Mouse (Mus musculus) intestine, embryonic 14.5 days (tissue): Measurements from ENCODE around the gene Tex22. TPM values are rescaled to one million over a fixed set of nuclear protein-coding genes. Genes with fewer than 3 reads are reported as not detected.
A peak's percentile ranks its signal among the peaks of the same experiment; 100 is the strongest.

Experiments used
- ATAC-seq: fragments of 200-750 bp; cut with Nextera tagmentation; replicated peaks from 2 replicates; pipeline ENCODE4 v1.8.0; 2017; ENCODE audit warnings: low read depth, moderate number of reproducible peaks, moderate TSS enrichment, moderate library complexity; ENCODE audit not compliant: low FRiP score, low TSS enrichment
- DNase-seq: peaks from one replicate; pipeline ENCODE4 v3.0.0-alpha.2; 2018; ENCODE audit warnings: low spot score
- H3K27ac ChIP-seq: fragments of 300-500 bp; sonication (generic); 2 replicates; pipeline ENCODE4 v1.5.1; 2014; ENCODE audit warnings: low read depth, mild to moderate bottlenecking, control low read depth
- H3K27me3 ChIP-seq: fragments of 300-500 bp; sonication (generic); replicated peaks from 2 replicates; pipeline ENCODE4 v1.6.1; 2014; ENCODE audit warnings: low read length, control low read depth; ENCODE audit not compliant: control insufficient read depth, insufficient read depth
- H3K36me3 ChIP-seq: fragments of 300-500 bp; sonication (generic); 2 replicates; pipeline ENCODE4 v1.6.1; 2014; ENCODE audit warnings: low read length, control low read depth; ENCODE audit not compliant: control insufficient read depth, insufficient read depth
- H3K4me1 ChIP-seq: fragments of 300-500 bp; sonication (generic); replicated peaks from 2 replicates; pipeline ENCODE4 v1.6.1; 2014; ENCODE audit warnings: low read length, control low read depth, mixed read lengths; ENCODE audit not compliant: control insufficient read depth, insufficient read depth
- H3K4me2 ChIP-seq: fragments of 300-500 bp; sonication (generic); 2 replicates; pipeline ENCODE4 v1.6.1; 2014; ENCODE audit warnings: low read length
- H3K4me3 ChIP-seq: fragments of 300-500 bp; sonication (generic); 2 replicates; pipeline ENCODE4 v1.5.1; 2014; ENCODE audit warnings: low read depth, low read length, control low read depth, mixed read lengths
- H3K9ac ChIP-seq: fragments of 300-500 bp; sonication (generic); 2 replicates; pipeline ENCODE4 v1.6.1; 2014; ENCODE audit warnings: mild to moderate bottlenecking, low read length
- H3K9me3 ChIP-seq: fragments of 300-500 bp; sonication (generic); 2 replicates; pipeline ENCODE4 v1.6.1; 2016; ENCODE audit warnings: low read length, control low read depth; ENCODE audit not compliant: control insufficient read depth
- WGBS: fragments of 180-500 bp; shearing (Covaris S2); extraction: QIAGEN DNeasy Blood & Tissue Kit; methylation state at CpG from one replicate; pipeline ENCODE4 v1.1.7; 2014; 5-methylcytosine and 5-hydroxymethylcytosine counted together
- polyA plus RNA-seq: library from polyadenylated mRNA; unstranded; fragments of >200 nt; fragmentation: Nextera tagmentation; extraction: Ambion mirVana; gene quantifications from 2 replicates; pipeline ENCODE4 v1.2.1, GENCODE M21; 2014

Tex22 gene
- polyA plus RNA-seq, 1 experiment from 2014 or later: not detected

- Histone ChIP-seq H3K36me3 (no peaks in the 10 kb centered on the region), H3K9ac (no peak overlapping the region), H3K4me3 (no peak overlapping the region), H3K4me1 (no peaks in the 10 kb centered on the region), H3K9me3 (no peaks in the 10 kb centered on the region), H3K27ac (no peak overlapping the region), H3K27me3 (no peaks in the 10 kb centered on the region), H3K4me2 (no peak overlapping the region)
- DNase-seq (no peak), ATAC-seq (no peak)
- 91% methylated on average over 6 of the region's 6 CpGs for WGBS
Measured at GRCm38 (mm10) chr12:113089107-113089506, 14.8 kb downstream of the Tex22 start.

- no peaks in the 10 kb centered on the region for H3K27me3 ChIP-seq
- no peak overlapping the region for H3K9ac ChIP-seq
- WGBS: 80% methylated on average over 17 of the region's 17 CpGs
- DNase-seq (no peak), ATAC-seq (no peak)
- no peak overlapping the region for H3K4me3 ChIP-seq
- no peak overlapping the region for H3K4me2 ChIP-seq
- no peaks in the 10 kb centered on the region for H3K36me3 ChIP-seq
- no peak overlapping the region for H3K27ac ChIP-seq
- no peaks in the 10 kb centered on the region for H3K4me1 ChIP-seq
- H3K9me3 ChIP-seq: no peaks in the 10 kb centered on the region
Measured at GRCm38 (mm10) chr12:113090053-113090452, 15.8 kb downstream of the Tex22 start.

DNA sequence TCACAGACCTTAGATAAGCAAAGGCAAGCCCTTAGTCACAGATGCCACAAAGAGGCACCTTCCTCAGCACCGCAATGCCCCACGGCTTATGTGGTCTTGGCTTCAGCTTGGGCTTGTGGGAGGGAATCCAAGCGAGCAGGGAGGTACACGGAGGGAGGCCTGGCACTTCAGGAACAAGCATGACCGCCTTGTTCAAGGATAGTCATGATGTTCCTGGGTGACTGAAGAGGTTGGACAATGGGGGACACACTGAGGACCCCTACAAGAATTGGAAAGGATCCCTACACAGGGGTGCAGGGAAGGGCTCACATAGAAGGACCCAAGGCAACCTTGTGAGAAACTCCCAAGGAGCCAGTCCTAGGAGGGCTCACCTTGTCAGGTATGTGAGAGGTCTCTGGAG lies 22.7 kb downstream of the Tex22 start:
- H3K27me3 ChIP-seq: no peaks in the 10 kb centered on the region
- ATAC-seq (no peak), DNase-seq (no peak)
- H3K4me3 ChIP-seq: no peak overlapping the region
- H3K9me3 ChIP-seq: no peaks in the 10 kb centered on the region
- no peak overlapping the region for H3K27ac ChIP-seq
- no peaks in the 10 kb centered on the region for H3K36me3 ChIP-seq
- WGBS: 84% methylated on average over 5 of the region's 5 CpGs
- peak overlapping the region; percentile 84 for H3K4me2 ChIP-seq
- peaks cover 26% of the 10 kb centered on the region for H3K4me1 ChIP-seq
- no peak overlapping the region; the same call in 1 of the 2 replicates for H3K9ac ChIP-seq

- Histone ChIP-seq H3K27me3 (no peaks in the 10 kb centered on the region), H3K4me1 (peaks cover 26% of the 10 kb centered on the region)
- WGBS: 2% methylated on average over 18 of the region's 53 CpGs
Measured at GRCm38 (mm10) chr12:113097749-113098281, 23.5 kb downstream of the Tex22 start, which contains the start of gene Mta1. Gene Mta1, plus strand, starts transcription at chr12:113098278.

DNA sequence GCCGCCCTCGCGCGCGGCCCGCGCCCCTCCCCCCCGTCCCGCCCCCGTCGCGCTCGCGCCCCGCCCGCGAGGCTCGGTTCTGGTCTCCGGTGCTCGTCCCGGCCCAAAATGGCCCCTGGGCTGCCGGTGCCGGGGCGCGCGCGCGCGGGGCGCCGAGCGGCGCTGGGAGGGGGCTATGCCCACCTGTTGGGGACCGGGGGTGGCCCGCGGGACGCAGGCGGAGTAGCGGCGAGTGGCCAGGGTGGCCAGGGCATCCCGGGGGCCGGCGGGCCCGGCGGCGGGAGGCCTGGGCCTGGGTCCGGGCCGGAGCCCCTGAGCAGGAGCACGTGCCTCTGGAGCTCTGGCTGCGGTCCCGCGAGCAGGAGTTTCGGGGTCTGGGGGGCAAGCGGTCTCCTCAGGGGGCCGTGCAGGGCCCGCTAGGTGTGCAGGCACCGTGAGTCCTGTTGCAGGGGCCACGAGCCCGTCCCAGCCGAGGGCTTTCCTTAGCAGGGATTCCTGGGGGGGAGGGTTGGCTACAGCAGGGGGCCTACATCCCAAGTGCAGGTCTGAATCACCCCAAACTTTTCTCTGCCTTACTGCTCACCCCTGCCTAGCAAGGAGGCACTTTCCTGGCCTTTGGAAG lies 24.3 kb downstream of the Tex22 start:
- H3K4me3 ChIP-seq: peak overlapping the region; percentile 94
- H3K27me3 ChIP-seq: no peaks in the 10 kb centered on the region
- H3K4me2 ChIP-seq: peak overlapping the region; percentile 76
- WGBS: 2% methylated on average over 52 of the region's 60 CpGs
- peak overlapping the region; percentile 79 for H3K27ac ChIP-seq
- H3K9me3 ChIP-seq: no peaks in the 10 kb centered on the region
- DNase-seq (peak; percentile 68), ATAC-seq (0 out of 2 replicates have a peak, but pooled peaks have one; percentile 3)
- H3K4me1 ChIP-seq: peaks cover 26% of the 10 kb centered on the region
- no peaks in the 10 kb centered on the region for H3K36me3 ChIP-seq
- H3K9ac ChIP-seq: peak overlapping the region; percentile 98

More at GRCm38 (mm10) chr12:113097749-113098281, 23.5 kb downstream of the Tex22 start, which contains the start of gene Mta1:
- DNase-seq (peak; percentile 75), ATAC-seq (peak; percentile 76)
- no peaks in the 10 kb centered on the region for H3K36me3 ChIP-seq
- peak within 1 kb of the TSS; percentile 94 for H3K4me3 ChIP-seq
- peak within 1 kb of the TSS; percentile 84 for H3K4me2 ChIP-seq
- peak within 1 kb of the TSS; percentile 98 for H3K9ac ChIP-seq
- H3K27ac ChIP-seq: peak within 1 kb of the TSS; percentile 79
- H3K9me3 ChIP-seq: no peaks in the 10 kb centered on the region

DNA sequence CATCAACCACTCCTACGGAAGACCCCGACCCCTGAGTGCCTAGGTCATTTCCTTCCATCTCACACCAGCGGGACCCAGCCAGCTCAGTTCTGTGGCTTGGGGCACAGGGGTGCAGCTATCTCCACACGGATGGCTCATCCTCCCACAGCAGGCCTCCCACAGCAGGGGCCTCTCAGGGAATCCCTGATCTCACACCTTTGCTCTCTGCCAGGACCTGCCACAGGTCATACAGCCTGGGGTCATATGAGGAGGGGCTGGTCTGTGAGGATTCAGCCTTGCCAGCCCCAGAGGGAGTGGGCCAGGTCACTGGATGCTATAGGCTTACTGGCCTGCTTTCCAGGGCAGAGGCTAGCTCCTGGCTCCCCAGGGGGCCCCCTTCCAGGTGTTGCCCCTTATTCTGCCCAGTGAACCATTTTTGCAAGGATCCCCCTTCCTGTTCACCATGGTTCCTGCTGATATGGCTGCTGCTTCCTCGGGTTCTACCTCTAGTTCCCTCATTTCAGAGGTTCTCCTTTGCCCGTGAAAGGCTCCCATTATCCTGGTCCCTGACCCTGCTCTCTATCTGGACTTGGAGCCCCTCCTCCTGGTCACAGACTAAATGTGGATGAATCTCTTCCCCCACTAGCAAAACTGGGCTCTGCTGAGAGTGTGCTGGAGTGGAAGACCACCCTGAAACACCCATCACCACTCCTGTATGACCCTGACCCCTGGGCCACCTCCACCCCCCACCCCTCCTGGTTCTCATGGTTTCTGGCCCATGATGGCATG lies 25.4 kb downstream of the Tex22 start:
- Histone ChIP-seq H3K27ac (no peak overlapping the region), H3K27me3 (no peaks in the 10 kb centered on the region), H3K4me3 (peak overlapping the region; percentile 94), H3K36me3 (no peaks in the 10 kb centered on the region), H3K4me1 (peaks cover 26% of the 10 kb centered on the region), H3K9ac (peak overlapping the region; percentile 98), H3K4me2 (peak overlapping the region; percentile 76), H3K9me3 (no peaks in the 10 kb centered on the region)
- ATAC-seq (no peak), DNase-seq (no peak)
- 17% methylated on average over 6 of the region's 6 CpGs for WGBS

DNA sequence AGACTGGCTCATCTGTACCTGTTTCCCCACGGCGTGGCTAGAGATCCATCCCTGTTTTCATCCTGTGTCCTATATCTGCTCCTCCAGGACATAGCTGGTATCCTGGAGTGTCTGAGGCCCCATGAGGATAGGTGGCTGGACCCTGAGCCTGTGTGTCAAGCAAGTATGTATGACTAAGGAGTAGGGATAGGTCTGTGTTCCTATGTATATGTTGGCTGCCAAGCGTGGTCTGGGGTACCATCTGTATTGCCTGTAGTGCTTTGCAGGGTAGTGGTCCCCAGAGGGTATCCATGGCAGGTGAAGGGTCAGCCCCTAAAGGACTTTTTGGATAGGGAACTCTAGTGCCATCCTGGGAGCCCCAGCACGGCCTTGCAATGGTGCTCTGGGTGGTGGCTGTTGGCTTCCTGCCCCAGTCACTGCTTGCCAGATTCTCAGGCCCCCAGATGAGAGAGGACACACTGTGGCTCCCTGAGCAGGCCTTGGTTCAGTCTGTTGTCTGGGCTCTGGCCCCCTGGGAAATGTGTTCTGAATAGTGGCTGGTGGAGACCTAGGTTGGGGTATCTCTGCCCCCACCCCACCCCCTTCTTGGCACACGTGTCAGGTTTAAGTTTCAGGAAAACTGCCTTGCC lies 26.3 kb downstream of the Tex22 start:
- Histone ChIP-seq H3K36me3 (no peaks in the 10 kb centered on the region), H3K9me3 (no peaks in the 10 kb centered on the region), H3K4me1 (peaks cover 26% of the 10 kb centered on the region), H3K27ac (no peak overlapping the region), H3K4me2 (no peak overlapping the region), H3K27me3 (no peaks in the 10 kb centered on the region), H3K9ac (no peak overlapping the region), H3K4me3 (no peak overlapping the region)
- 83% methylated on average over 5 of the region's 5 CpGs for WGBS
- no peak for DNase-seq
- ATAC-seq: no peak

GRCm38 (mm10) chr12:113101251-113101960 lies 27.1 kb downstream of the Tex22 start:
- ATAC-seq (no peak), DNase-seq (no peak)
- Histone ChIP-seq H3K9ac (no peak overlapping the region), H3K4me2 (no peak overlapping the region), H3K4me1 (peaks cover 26% of the 10 kb centered on the region), H3K27ac (no peak overlapping the region), H3K36me3 (no peaks in the 10 kb centered on the region), H3K27me3 (no peaks in the 10 kb centered on the region), H3K9me3 (no peaks in the 10 kb centered on the region), H3K4me3 (no peak overlapping the region)
- 77% methylated on average over 9 of the region's 9 CpGs for WGBS
